Mouse (Mus musculus): ENCODE measurements around the gene Mier3. TPM values are rescaled to one million over a fixed set of nuclear protein-coding genes. Genes with fewer than 3 reads are reported as not detected.

Mier3 gene
- polyA plus RNA-seq, 1 experiment: 0.22 TPM

DNA sequence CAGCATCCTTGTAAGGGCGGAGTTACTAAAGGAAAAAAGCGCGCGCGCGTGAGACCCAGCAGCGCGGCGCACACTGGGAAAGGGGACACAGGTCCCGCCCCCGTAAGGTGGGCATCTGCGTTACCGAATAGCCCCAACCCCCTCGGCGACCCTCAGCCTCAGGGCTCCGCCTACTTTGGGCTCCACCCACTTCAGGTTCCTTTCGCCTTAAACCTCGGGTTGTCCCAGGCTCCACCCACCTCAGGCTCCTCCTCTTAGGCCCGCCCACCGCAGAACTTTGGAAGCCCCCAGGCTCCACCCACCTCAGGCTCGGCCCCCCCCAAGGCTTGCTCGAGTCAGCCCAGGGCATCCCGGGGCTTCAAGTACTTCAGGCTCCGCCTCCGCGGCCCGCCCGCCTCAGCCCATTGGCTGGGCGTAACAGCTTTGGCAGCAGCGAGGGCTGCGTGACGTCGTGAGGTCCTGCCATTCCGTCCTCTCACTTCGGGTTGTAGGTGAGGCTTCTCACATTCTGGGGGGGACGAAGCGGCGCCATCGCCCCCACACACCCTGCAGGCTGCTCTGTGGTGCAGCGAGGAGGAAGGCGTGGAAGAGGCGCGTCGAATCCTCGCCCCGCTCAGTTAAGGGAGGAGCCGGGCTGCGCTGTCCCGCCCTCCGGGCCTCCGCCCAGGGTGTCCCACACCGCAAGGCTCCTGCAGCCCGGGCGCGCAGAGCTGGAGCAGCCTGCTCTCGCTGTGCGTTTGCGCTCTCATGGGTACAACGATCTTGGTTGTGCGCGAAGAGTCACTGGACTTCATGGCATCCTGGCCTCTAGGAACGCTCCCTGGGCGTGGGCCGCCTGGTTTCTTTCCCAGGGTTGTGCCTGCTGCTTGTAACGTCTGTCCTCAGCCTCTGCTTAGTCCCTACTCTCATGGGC, 44.6 kb downstream of the Mier3 start:
- H3K4me1 ChIP-seq (ENCODE audit: control insufficient read depth): peaks cover 18% of the 10 kb centered on the region
- H3K4me3 ChIP-seq (replicated peaks): peak overlapping the region; percentile 93
- TF ChIP-seq GATA1 (IDR thresholded peaks at IDR 0.05; ENCODE audit: low read length) (no peak), TAL1 (IDR thresholded peaks at IDR 0.05; ENCODE audit: low read length) (no peak)
- no peaks in the 10 kb centered on the region for H3K36me3 ChIP-seq (ENCODE audit: control insufficient read depth)
- peaks cover 8% of the 10 kb centered on the region for H3K9me3 ChIP-seq (ENCODE audit: control insufficient read depth, low read length)
- H3K27me3 ChIP-seq (ENCODE audit: control insufficient read depth): no peaks in the 10 kb centered on the region; the same call in 1 of the 2 replicates

GRCm38 (mm10) chr13:111726898-111727297, 46.1 kb downstream of the Mier3 start:
- no peaks in the 10 kb centered on the region; the same call in 1 of the 2 replicates for H3K27me3 ChIP-seq (ENCODE audit: control insufficient read depth)
- TF ChIP-seq TAL1 (IDR thresholded peaks at IDR 0.05; ENCODE audit: low read length) (no peak), GATA1 (IDR thresholded peaks at IDR 0.05; ENCODE audit: low read length) (no peak)
- H3K9me3 ChIP-seq (ENCODE audit: control insufficient read depth, low read length): peaks cover 8% of the 10 kb centered on the region
- H3K4me1 ChIP-seq (ENCODE audit: control insufficient read depth): peaks cover 18% of the 10 kb centered on the region
- no peak overlapping the region for H3K4me3 ChIP-seq (replicated peaks)
- H3K36me3 ChIP-seq (ENCODE audit: control insufficient read depth): no peaks in the 10 kb centered on the region

GRCm38 (mm10) chr13:111741204-111741990, 60.6 kb downstream of the Mier3 start:
- Histone ChIP-seq H3K36me3 (ENCODE audit: control insufficient read depth) (peaks cover 9% of the 10 kb centered on the region), H3K9me3 (ENCODE audit: control insufficient read depth, low read length) (no peaks in the 10 kb centered on the region), H3K4me3 (replicated peaks) (no peak overlapping the region), H3K27me3 (ENCODE audit: control insufficient read depth) (no peaks in the 10 kb centered on the region), H3K4me1 (ENCODE audit: control insufficient read depth) (peaks cover 29% of the 10 kb centered on the region)
- no peak for TF ChIP-seq GATA1 (IDR thresholded peaks at IDR 0.05; ENCODE audit: low read length)
- TF ChIP-seq TAL1 (IDR thresholded peaks at IDR 0.05; ENCODE audit: low read length): no peak

- Histone ChIP-seq H3K36me3 (ENCODE audit: control insufficient read depth) (peaks cover 16% of the 10 kb centered on the region), H3K9me3 (ENCODE audit: control insufficient read depth, low read length) (no peaks in the 10 kb centered on the region), H3K27me3 (ENCODE audit: control insufficient read depth) (no peaks in the 10 kb centered on the region), H3K4me1 (ENCODE audit: control insufficient read depth) (peaks cover 36% of the 10 kb centered on the region), H3K4me3 (replicated peaks) (no peak overlapping the region)
- TF ChIP-seq TAL1 (IDR thresholded peaks at IDR 0.05; ENCODE audit: low read length): no peak
- TF ChIP-seq GATA1 (IDR thresholded peaks at IDR 0.05; ENCODE audit: low read length): no peak
Measured at GRCm38 (mm10) chr13:111741991-111742615, 61.3 kb downstream of the Mier3 start.

DNA sequence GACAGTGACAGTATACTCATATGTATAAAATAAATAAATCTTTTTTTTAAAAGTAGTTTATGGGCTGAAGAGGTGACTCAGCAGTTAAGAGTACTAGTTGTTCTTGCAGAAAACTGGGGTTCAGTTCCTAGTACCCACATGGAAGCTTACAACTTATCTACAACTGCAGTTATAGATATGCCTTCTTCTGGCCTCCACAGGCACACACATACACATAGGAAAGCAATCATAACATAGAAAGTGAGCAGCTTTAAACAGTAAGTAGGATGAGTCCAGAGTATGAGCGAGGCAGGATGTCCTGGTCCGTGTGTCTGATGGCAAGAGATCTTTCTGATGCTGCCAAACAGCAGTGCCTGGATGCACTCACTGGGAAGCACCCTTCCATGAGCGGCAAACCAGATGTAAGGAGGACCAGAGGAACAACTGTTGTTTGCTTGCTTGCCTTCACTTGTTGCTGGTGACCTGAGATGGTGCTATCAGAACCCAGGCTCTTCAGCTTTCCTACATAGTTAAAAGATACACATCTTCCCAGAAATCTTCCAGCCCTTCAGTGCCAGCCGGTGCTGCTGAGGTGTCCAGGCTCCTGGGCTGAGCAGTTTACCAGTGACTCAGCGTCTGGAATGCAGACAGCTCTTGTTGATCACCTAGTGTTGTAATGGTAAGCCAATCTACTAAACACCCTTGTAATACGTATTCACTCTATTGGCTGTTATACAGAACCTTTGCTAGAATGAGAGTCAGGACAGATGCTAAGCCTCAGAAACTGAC, 63.6 kb downstream of the Mier3 start:
- Histone ChIP-seq H3K27me3 (ENCODE audit: control insufficient read depth) (no peaks in the 10 kb centered on the region), H3K4me1 (ENCODE audit: control insufficient read depth) (peaks cover 49% of the 10 kb centered on the region), H3K36me3 (ENCODE audit: control insufficient read depth) (peaks cover 37% of the 10 kb centered on the region), H3K9me3 (ENCODE audit: control insufficient read depth, low read length) (no peaks in the 10 kb centered on the region), H3K4me3 (replicated peaks) (peak overlapping the region; percentile 11)
- TF ChIP-seq GATA1 (IDR thresholded peaks at IDR 0.05; ENCODE audit: low read length) (no peak), TAL1 (IDR thresholded peaks at IDR 0.05; ENCODE audit: low read length) (no peak)

DNA sequence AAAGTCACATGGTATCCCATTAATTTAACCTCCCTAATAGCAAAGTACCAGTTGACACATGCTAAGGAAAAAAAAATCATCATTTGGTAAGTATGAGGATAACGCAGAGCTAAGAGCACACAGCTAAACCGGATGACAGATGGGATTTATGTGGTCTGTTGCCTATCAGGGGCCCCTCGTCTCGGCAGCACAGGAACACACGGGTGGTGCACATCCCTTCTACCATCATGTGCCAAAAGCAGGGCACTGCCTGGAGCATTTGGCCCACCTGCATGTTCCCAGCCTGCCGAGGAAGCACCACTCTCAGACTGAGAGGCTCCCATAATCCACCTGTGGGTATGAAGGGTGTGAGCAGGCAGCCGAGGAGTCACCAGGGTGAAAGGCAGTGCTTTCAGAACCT, 64.4 kb downstream of the Mier3 start:
- H3K4me1 ChIP-seq (ENCODE audit: control insufficient read depth): peaks cover 49% of the 10 kb centered on the region
- no peak overlapping the region for H3K4me3 ChIP-seq (replicated peaks)
- TF ChIP-seq TAL1 (IDR thresholded peaks at IDR 0.05; ENCODE audit: low read length) (no peak), GATA1 (IDR thresholded peaks at IDR 0.05; ENCODE audit: low read length) (no peak)
- H3K27me3 ChIP-seq (ENCODE audit: control insufficient read depth): no peaks in the 10 kb centered on the region
- H3K9me3 ChIP-seq (ENCODE audit: control insufficient read depth, low read length): no peaks in the 10 kb centered on the region
- peaks cover 45% of the 10 kb centered on the region for H3K36me3 ChIP-seq (ENCODE audit: control insufficient read depth)

DNA sequence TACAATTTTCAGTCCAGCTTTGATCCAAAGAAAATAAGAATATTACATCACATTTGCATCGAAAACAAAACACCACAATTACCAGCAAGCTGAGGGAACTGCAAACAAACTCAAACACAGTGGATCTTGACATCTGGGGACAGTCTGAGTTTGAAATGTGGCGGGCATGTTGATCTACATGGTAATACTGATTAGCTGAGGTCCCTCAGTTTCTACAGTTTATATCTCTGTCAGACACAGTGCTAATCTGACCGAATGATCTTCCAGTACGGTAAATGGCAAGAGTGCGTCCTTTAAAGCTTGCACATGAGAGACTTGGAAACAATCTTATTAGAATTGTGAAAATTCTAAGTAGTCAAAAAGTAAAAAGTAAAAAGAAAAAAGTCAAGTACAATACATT, 66.1 kb downstream of the Mier3 start:
- Histone ChIP-seq H3K4me3 (replicated peaks) (no peak overlapping the region), H3K27me3 (ENCODE audit: control insufficient read depth) (no peaks in the 10 kb centered on the region), H3K4me1 (ENCODE audit: control insufficient read depth) (peaks cover 49% of the 10 kb centered on the region), H3K36me3 (ENCODE audit: control insufficient read depth) (peaks cover 59% of the 10 kb centered on the region), H3K9me3 (ENCODE audit: control insufficient read depth, low read length) (no peaks in the 10 kb centered on the region)
- TF ChIP-seq GATA1 (IDR thresholded peaks at IDR 0.05; ENCODE audit: low read length) (no peak), TAL1 (IDR thresholded peaks at IDR 0.05; ENCODE audit: low read length) (no peak)

DNA sequence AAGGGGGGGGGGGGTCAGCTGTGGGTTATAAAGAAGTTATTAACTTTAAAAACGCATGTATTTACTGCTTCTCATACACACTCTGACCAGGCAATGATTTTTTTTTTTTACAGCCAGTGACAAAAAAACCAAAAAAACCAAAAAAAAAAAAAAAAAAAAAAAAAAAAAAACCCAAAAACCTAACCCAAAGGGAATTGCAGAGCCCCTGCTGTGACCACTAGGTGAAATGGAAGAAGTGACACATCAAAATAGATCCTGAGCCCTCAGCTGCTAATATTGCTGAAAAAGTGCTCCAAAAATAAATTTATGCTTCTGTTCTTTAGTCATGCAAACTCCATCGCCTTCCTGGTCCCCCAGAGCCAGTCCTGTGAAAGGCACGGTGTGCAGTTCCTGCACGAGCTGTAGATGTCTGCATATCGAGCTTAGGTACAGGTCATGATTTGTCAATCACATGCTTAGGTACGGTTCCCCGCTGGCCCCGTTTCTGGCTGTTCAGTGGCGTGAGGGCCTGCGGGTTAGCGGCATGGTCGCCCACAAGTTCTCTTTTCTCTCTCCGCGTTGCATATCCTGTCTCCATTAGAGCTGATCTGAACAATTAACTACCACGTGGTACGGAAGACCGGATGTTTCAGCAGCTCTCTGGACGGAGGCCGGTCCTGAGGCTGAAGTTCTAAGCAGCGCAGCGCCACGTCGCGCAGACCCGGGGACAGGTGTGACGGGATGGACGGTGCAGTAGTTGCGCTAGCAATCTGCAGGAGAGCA, 67.7 kb downstream of the Mier3 start:
- no peak overlapping the region for H3K4me3 ChIP-seq (replicated peaks)
- H3K36me3 ChIP-seq (ENCODE audit: control insufficient read depth): peaks cover 74% of the 10 kb centered on the region
- H3K9me3 ChIP-seq (ENCODE audit: control insufficient read depth, low read length): no peaks in the 10 kb centered on the region
- TF ChIP-seq TAL1 (IDR thresholded peaks at IDR 0.05; ENCODE audit: low read length) (no peak), GATA1 (IDR thresholded peaks at IDR 0.05; ENCODE audit: low read length) (no peak)
- H3K4me1 ChIP-seq (ENCODE audit: control insufficient read depth): peaks cover 39% of the 10 kb centered on the region
- no peaks in the 10 kb centered on the region for H3K27me3 ChIP-seq (ENCODE audit: control insufficient read depth)
